Mouse (Mus musculus): ENCODE data around the gene Pgd.
A peak's percentile ranks its signal among the peaks of the same experiment; 100 is the strongest.

The Pgd gene

GRCm38 (mm10) chr4:149166957-149167611 lies 513 bp upstream of the Pgd start:
- peak; percentile 58 for DNase-seq

- DNase-seq: no peak
These were observed 2.4 kb downstream of the Pgd start for GRCm38 (mm10) chr4:149164150-149164549.

GRCm38 (mm10) chr4:149163196-149163595 lies 3.4 kb downstream of the Pgd start:
- no peak for DNase-seq

- DNase-seq: no peak
These were observed 5.4 kb downstream of the Pgd start for GRCm38 (mm10) chr4:149161166-149161565.

- DNase-seq: no peak
These were observed 6.7 kb downstream of the Pgd start for GRCm38 (mm10) chr4:149159891-149160290.

- no peak for DNase-seq
These were observed 7.4 kb downstream of the Pgd start for GRCm38 (mm10) chr4:149159203-149159602.

- no peak for DNase-seq
These were observed 9.1 kb downstream of the Pgd start for GRCm38 (mm10) chr4:149157415-149157973.

GRCm38 (mm10) chr4:149155711-149156110 lies 10.9 kb downstream of the Pgd start:
- DNase-seq: peak; percentile 26

- DNase-seq: no peak
These were observed 11.7 kb downstream of the Pgd start for GRCm38 (mm10) chr4:149154859-149155258.

GRCm38 (mm10) chr4:149150721-149151120 lies 15.8 kb downstream of the Pgd start:
- DNase-seq: no peak

GRCm38 (mm10) chr4:149150256-149150655 lies 16.3 kb downstream of the Pgd start:
- DNase-seq: no peak

- peak; percentile 53 for DNase-seq
These were observed 17.0 kb downstream of the Pgd start for GRCm38 (mm10) chr4:149149611-149150010.

- DNase-seq: no peak
These were observed 17.4 kb downstream of the Pgd start for GRCm38 (mm10) chr4:149149196-149149595.

GRCm38 (mm10) chr4:149148084-149148483 lies 18.5 kb downstream of the Pgd start:
- no peak for DNase-seq

- no peak for DNase-seq
These were observed 19.0 kb downstream of the Pgd start for GRCm38 (mm10) chr4:149147528-149147927.

- DNase-seq: no peak
These were observed 21.4 kb downstream of the Pgd start for GRCm38 (mm10) chr4:149145151-149145550.

- DNase-seq: peak; percentile 89
These were observed 22.1 kb downstream of the Pgd start for GRCm38 (mm10) chr4:149144459-149144858.

- DNase-seq: no peak
These were observed 23.0 kb downstream of the Pgd start for GRCm38 (mm10) chr4:149143594-149143993.

GRCm38 (mm10) chr4:149138515-149138914 lies 28.1 kb downstream of the Pgd start:
- DNase-seq: no peak

- DNase-seq: peak; percentile 95
These were observed 29.4 kb downstream of the Pgd start, which contains the start of gene Cenps for GRCm38 (mm10) chr4:149136982-149137770. Cenps (minus strand) TSS chr4:149137629.

- DNase-seq: no peak
These were observed 30.3 kb downstream of the Pgd start for GRCm38 (mm10) chr4:149136116-149136850.

GRCm38 (mm10) chr4:149133395-149133794 lies 33.2 kb downstream of the Pgd start:
- DNase-seq: no peak

Data from lung, postnatal 10 days (tissue).